Comparison of ENCODE assay signal across 14 mouse cellular contexts in genomic region chr12:111497076-111497475, GRCm38 (mm10). TPM values are rescaled to one million over a fixed set of nuclear protein-coding genes. Genes with fewer than 3 reads are reported as not detected.
DNase-seq lines count a peak whose midpoint lies in the region; TF ChIP-seq lines count a peak whose summit lies in the region.
"Had no signal": no experiment of that assay in that cellular context is flagged by ENCODE, and none has a peak within 500 bp of the region (broad histone marks: within the 10 kb centered on the region; RNA-seq: fewer than 3 reads in every experiment).

No protein-coding gene starts in this region.

- peak; percentile 54 for TF ChIP-seq CTCF in kidney, adult 2 months (conservative IDR thresholded peaks at IDR 0.05; ENCODE audit: insufficient read depth, insufficient read length, low read depth, low read length)

- no peaks in the 10 kb centered on the region for H3K27me3 ChIP-seq in kidney, adult 2 months (replicated peaks; ENCODE audit: control insufficient read depth, insufficient read depth, low read length)
- H3K27me3 ChIP-seq: lung, embryonic 15.5 days had no signal

- H3K4me1 ChIP-seq in kidney, adult 2 months (ENCODE audit: control insufficient read depth, insufficient read depth, low read length) = no peaks in the 10 kb centered on the region
- H3K4me1 ChIP-seq: lung, embryonic 15.5 days had no signal

- no peak overlapping the region for H3K27ac ChIP-seq in kidney, adult 2 months (ENCODE audit: insufficient read depth, low read depth, low read length)
- H3K27ac ChIP-seq: hindbrain, embryonic 10.5 days; lung, embryonic 15.5 days had no signal

- H3K4me3 ChIP-seq in kidney, adult 2 months (ENCODE audit: insufficient read depth, low read depth, low read length) = no peak overlapping the region
- H3K4me3 ChIP-seq: hindbrain, embryonic 10.5 days; lung, embryonic 15.5 days; myocyte had no signal

- DNase-seq in kidney, adult 2 months = no peak
- no peak for DNase-seq in kidney, adult 18-20 months
- peak; percentile 50 for DNase-seq in retina, embryonic 14.5 days (ENCODE audit: low spot score)
- no peak for DNase-seq in retina, postnatal 1 day
- DNase-seq in R1 (ENCODE audit: low read depth, low spot score) = peak; percentile 89
- peak; percentile 68 for DNase-seq in testis, postnatal 14 days (ENCODE audit: low spot score)
- DNase-seq in right cerebral cortex, postnatal 36 days (ENCODE audit: low spot score in 2 of 2) = no peak
- DNase-seq: cerebellum, adult 11 months; layer of hippocampus, adult 9-11 months; right cerebral cortex, postnatal 14 days; thymus, adult 2 months had no signal

- TF ChIP-seq POLR2A in kidney, adult 2 months (IDR thresholded peaks at IDR 0.05; ENCODE audit: low read depth, low read length) = no peak

- 58% methylated on average over 2 of the region's 2 CpGs for WGBS in kidney, adult 2 months

- no peaks in the 10 kb centered on the region for H3K36me3 ChIP-seq in kidney, adult 2 months (ENCODE audit: control insufficient read depth, insufficient read depth, low read length)
- H3K36me3 ChIP-seq: hindbrain, embryonic 10.5 days; lung, embryonic 15.5 days had no signal

RNA-seq across cellular contexts. Expression of gene Gm266, which starts 11.5 kb away (rescaled TPM):
- polyA plus RNA-seq in kidney, adult 2 months (2012; rRNA removed) = 2.8 and 4.3 TPM in 2 replicates

RNA-seq across cellular contexts. Expression of gene Eif5, which starts 40.7 kb away (rescaled TPM):
- 90.3 and 91.1 TPM in 2 replicates for polyA plus RNA-seq in kidney, adult 2 months (2012; rRNA removed)

RNA-seq across cellular contexts. Expression of gene Tnfaip2, which starts 54.8 kb away (rescaled TPM):
- polyA plus RNA-seq in kidney, adult 2 months (2012; rRNA removed) = 48.5 and 56.2 TPM in 2 replicates

Comparison
In these comparisons a context has a peak if more than half of its experiments do, and no peak if none do; other contexts are left out.
1. DNase-seq: peak in retina, embryonic 14.5 days (single experiment), R1 (single experiment) and testis, postnatal 14 days (single experiment); none in kidney, adult 2 months (single experiment), kidney, adult 18-20 months (single experiment), retina, postnatal 1 day (single experiment) and right cerebral cortex, postnatal 36 days (0 of 2).